ENCODE assay signal across 10 mouse cellular contexts in genomic region chr2:33165710-33166374, GRCm38 (mm10). TPM values are rescaled to one million over a fixed set of nuclear protein-coding genes. Genes with fewer than 3 reads are reported as not detected.
DNase-seq lines count a peak whose midpoint lies in the region; ATAC-seq and TF ChIP-seq lines count a peak whose summit lies in the region.
"Had no signal": no experiment of that assay in that cellular context is flagged by ENCODE, and none has a peak within 500 bp of the region (broad histone marks: within the 10 kb centered on the region; RNA-seq: fewer than 3 reads in every experiment).

No protein-coding gene starts in this region.

- H3K4me3 ChIP-seq in lung, postnatal 0 days (ENCODE audit: low read depth, low read length), result no peak overlapping the region

- DNase-seq in embryo, embryonic 10 days (ENCODE audit: low spot score), result peak; percentile 23
- no peak for DNase-seq in embryo, embryonic 11 days
- peak; percentile 29 for DNase-seq in lung, postnatal 0 days (ENCODE audit: low spot score)
- no peak for DNase-seq in lung, adult 18-20 months
- peak; percentile 84 to 86 for DNase-seq in kidney, adult 8-10 months
- peak; percentile 35 for DNase-seq in mesoderm, embryonic 11.5 days (ENCODE audit: low read depth, low spot score)
- no peak for DNase-seq in cerebellum, adult 11-12 months
- no peak for DNase-seq in left cerebral cortex, adult 18-20 months (ENCODE audit: low spot score in 2 of 2)
- DNase-seq: layer of hippocampus, postnatal 36 days; thymus, adult 18-20 months had no signal

- no peaks in the 10 kb centered on the region for H3K27me3 ChIP-seq in lung, postnatal 0 days (replicated peaks; ENCODE audit: insufficient read depth, low read length)

- H3K27ac ChIP-seq in lung, postnatal 0 days (ENCODE audit: low read length), result peak overlapping the region; percentile 47

- no peaks in the 10 kb centered on the region for H3K36me3 ChIP-seq in lung, postnatal 0 days (ENCODE audit: insufficient read depth, low read length)

- ATAC-seq in lung, postnatal 0 days, result peak; percentile 70

- peaks cover 15% of the 10 kb centered on the region for H3K4me1 ChIP-seq in lung, postnatal 0 days (ENCODE audit: insufficient read depth, low read depth, low read length)

- no peak for TF ChIP-seq EP300 in lung, postnatal 0 days (IDR thresholded peaks at IDR 0.05)

- no peaks in the 10 kb centered on the region for H3K9me3 ChIP-seq in lung, postnatal 0 days (ENCODE audit: low read length)

- TF ChIP-seq CTCF in lung, postnatal 0 days (IDR thresholded peaks at IDR 0.05), result no peak

- no peak overlapping the region for H3K4me2 ChIP-seq in lung, postnatal 0 days (replicated peaks; ENCODE audit: low read depth, low read length)

- WGBS in lung, postnatal 0 days, result 36% methylated on average over 7 of the region's 7 CpGs

- H3K9ac ChIP-seq in lung, postnatal 0 days (replicated peaks; ENCODE audit: low read depth), result no peak overlapping the region

RNA-seq across cellular contexts. Expression of gene Garnl3, which starts 34.4 kb away (rescaled TPM):
- 5.9 and 8.5 TPM in 2 replicates for polyA plus RNA-seq in lung, postnatal 0 days (2015; fragmentation: Nextera tagmentation; extraction: Ambion mirVana)
- total RNA-seq in left cerebral cortex, adult 18-20 months (2021), result 100 to 1,000 TPM; 111 to 112 TPM

RNA-seq across cellular contexts. Expression of gene Angptl2, which starts 50.0 kb away (rescaled TPM):
- polyA plus RNA-seq in lung, postnatal 0 days (2015; fragmentation: Nextera tagmentation; extraction: Ambion mirVana), result 28.6 and 33.8 TPM in 2 replicates
- total RNA-seq in left cerebral cortex, adult 18-20 months (2021), result 1 to 10 TPM; 2.5 TPM

Comparison
In these comparisons a context has a peak if more than half of its experiments do, and no peak if none do; other contexts are left out.
1. DNase-seq: peak in embryo, embryonic 10 days (single experiment), lung, postnatal 0 days (single experiment), kidney, adult 8-10 months (2 of 2) and mesoderm, embryonic 11.5 days (single experiment); none in embryo, embryonic 11 days (single experiment), lung, adult 18-20 months (0 of 2), cerebellum, adult 11-12 months (single experiment) and left cerebral cortex, adult 18-20 months (0 of 2).